Mouse (Mus musculus) T-helper 1 cell (primary cell): ENCODE results near the gene Gpx2.
"Not testable (repeated sequence)": the region's sequence is repeated elsewhere in the genome, so short reads cannot be mapped to it uniquely, and the experiment has no call there.

Experiments
- in situ Hi-C: fragments of 300-600 bp; cut with MboI, MseI; formaldehyde crosslinking; loops from one replicate; pipeline ENCODE4 v1.15.1; 2025; ENCODE audit warnings: high pct_unique_total_duplicates

Gene Gpx2

DNA sequence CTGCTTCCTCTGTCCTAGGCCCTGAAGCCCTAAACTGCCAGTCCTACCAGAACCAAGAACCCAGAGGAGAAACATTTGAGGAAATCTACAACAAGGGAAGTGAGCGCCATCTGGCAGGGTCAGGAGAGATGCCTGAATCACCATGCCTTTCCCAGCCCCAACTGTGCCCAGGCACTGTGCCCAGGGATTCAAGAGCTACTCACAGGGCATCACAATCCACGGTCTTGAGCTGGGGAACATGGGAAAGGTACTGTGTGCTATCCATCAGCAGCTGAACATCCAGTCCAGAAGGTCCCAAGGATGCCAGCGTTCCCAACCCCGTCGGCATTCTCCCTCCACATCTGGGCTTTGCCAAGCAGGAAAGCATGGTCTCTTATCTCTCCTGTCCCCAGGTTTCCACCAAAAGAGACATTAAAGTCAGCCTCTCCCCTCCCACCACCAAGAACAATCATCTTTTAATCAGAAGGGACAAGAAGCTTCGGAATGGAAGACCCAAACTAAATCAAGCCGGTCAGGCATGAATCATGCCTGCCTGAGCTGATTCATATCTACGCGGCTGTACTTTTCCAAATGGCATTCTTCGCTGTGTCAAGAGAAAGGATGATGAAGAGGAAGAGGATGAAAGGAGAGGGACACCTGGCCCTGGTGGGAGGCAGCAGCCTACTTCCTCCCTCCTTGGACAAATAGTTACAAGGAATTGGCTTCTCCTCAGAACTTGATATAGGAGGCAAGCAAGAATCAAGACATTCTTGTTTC, 9.9 kb upstream of the Gpx2 start:
- in situ Hi-C loops = no loop called here

GRCm38 (mm10) chr12:76803700-76804252, 8.4 kb upstream of the Gpx2 start:
- in situ Hi-C loops = no loop called here

GRCm38 (mm10) chr12:76803028-76803427, 7.7 kb upstream of the Gpx2 start:
- in situ Hi-C loops = no loop called here

DNA sequence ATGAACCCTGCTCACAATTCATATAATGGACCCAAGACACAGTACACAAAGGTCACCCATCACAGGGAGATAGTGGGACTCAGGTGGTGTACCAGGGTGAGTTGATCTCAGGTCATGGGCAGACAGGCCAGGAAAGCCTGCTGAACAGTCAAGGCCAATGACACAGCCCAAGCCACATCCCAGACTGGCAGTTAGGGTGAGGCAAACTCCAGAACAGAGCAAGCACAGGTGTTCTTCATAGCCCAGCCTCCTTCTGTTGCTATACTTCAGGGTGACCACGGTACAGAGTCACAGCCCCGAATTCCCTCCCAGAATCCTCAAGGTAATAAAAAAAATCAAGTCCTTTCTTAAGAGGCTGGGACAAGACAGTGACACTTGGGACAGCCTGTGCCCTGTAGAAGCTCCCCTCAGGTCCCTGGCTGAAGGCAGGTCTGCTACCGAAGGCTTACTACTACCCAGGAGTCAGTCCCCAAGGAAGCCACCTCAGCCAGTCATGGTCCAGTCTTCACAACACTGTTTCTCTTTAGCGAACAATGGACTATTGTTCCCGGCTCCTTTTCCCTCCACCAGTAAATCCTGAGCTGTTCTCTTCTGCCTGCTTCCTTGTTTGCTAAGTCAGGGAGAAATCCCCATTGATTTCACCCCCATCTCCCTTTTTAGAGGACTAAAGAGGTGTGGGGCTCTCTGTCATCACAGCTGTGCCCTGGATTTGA, 2.8 kb upstream of the Gpx2 start:
- in situ Hi-C loops = no loop called here

DNA sequence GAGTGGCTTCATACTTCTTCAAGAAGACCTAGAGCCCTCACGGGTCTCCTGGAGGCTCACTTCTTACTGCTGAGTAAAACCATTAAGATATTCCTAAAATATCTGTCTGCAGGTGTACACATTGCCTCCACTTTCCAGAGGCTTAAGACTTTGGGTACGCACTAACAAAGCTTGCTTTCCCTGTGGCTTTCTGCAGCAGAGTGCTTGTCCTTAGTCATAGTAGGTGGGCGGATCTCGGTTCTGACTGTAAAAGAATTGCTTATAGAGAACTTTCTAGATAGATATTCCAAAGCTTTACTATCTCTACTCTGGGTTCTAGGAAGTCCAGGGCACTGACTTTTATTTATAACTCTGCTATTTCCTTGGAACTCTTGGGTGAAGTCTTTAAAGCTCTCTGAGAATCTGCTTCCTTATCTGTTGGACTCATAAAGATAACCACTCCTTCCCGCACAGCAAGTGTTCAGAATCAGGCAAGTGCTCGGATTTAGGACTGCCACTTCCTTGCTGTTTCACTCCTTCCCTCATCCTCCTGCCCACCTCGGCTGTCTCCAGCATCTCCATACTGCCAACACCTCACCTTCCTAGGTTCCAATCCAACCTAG, 1.7 kb upstream of the Gpx2 start:
- in situ Hi-C loops = no loop called here

- in situ Hi-C loops = not testable (repeated sequence)
Measured at GRCm38 (mm10) chr12:76792540-76792939, 2.8 kb downstream of the Gpx2 start.

- in situ Hi-C loops = no loop called here
Measured at GRCm38 (mm10) chr12:76790446-76791084, 4.8 kb downstream of the Gpx2 start.

- in situ Hi-C loops = no loop called here
Measured at GRCm38 (mm10) chr12:76784056-76784619, 11.2 kb downstream of the Gpx2 start.

- in situ Hi-C loops = no loop called here
Measured at GRCm38 (mm10) chr12:76780639-76781468, 14.5 kb downstream of the Gpx2 start.

GRCm38 (mm10) chr12:76779951-76780350, 15.4 kb downstream of the Gpx2 start:
- in situ Hi-C loops = no loop called here

- in situ Hi-C loops = no loop called here
Measured at GRCm38 (mm10) chr12:76778305-76779083, 16.9 kb downstream of the Gpx2 start.

- in situ Hi-C loops = no loop called here
Measured at GRCm38 (mm10) chr12:76777845-76778244, 17.5 kb downstream of the Gpx2 start.

DNA sequence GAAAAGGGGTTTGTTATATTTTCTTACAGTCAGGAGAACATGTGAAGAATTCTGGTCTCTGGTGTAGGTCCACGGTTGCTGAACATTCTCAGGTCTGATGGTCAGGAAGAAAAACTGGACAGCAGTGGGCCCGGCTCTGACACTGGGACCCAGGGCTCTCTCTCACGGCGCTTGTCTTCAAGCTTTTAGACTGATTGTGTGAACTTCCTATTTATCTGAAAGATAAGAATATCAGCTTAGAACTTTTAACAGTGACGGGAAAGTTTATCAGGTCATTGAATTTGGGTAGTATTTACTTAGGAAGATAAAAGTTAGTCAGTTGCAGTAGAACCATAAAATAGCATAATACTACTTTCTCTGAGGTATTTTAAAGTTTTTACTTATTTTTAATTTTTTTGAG, 18.5 kb downstream of the Gpx2 start:
- in situ Hi-C loops = no loop called here

- in situ Hi-C loops = no loop called here
Measured at GRCm38 (mm10) chr12:76775132-76775531, 20.2 kb downstream of the Gpx2 start.

- in situ Hi-C loops = no loop called here
Measured at GRCm38 (mm10) chr12:76774652-76775051, 20.7 kb downstream of the Gpx2 start.

- in situ Hi-C loops = no loop called here
Measured at GRCm38 (mm10) chr12:76771540-76771939, 23.8 kb downstream of the Gpx2 start.

DNA sequence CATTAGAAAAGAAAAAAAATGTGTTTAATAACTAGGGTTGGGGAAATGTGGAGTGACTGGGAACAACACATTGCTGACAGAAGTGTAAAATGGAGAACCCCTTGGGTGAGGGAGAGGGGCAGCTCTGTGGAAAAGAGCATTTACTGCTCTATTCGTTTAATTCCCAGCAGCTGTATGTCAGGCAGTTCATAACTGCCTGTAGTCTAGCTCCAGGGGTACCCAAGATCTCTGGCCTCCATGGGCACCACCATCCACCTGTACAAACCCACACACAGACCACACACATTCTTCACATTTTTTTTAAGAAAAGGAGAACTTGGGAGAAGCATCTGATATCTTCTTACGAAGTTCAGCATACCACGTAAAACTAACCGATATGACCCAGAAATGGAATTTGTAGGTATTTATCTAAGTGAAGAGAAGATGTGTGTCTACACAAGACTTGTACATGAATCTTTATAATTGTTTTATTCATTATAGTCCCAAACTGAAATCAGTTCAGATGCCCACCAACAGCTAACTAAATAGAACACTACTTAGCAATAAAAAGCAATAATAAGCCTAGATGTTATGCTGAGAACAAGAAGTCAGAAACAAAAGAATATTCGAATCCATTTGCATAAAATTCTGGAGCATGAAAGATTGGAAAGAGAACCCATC, 24.4 kb downstream of the Gpx2 start:
- in situ Hi-C loops = no loop called here

GRCm38 (mm10) chr12:76765901-76766630, 29.3 kb downstream of the Gpx2 start:
- in situ Hi-C loops = no loop called here

DNA sequence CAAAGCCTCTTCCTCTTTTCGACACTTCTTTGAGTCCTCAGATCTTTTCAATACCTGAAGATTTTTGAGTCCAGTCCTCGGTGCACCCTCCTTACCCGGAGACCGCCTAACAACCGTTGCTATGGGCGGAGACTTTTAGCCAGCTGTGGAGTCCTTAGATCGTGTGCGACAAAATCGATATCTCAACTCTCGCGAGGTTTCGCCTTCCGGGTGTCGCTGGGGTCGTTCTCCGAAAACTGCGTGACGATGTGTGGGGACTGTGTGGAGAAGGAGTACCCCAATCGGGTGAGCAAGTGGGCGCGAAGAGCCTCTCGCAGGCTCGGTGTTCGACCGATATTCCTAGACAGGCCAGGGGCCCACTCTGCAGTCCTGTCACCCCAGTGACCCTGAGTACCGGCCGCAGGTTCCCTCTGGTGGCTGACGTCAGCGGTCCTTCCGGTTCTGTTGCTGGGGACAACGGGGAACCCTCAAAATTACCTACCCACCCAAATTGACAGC, 30.0 kb downstream of the Gpx2 start, which contains the start of the genes Churc1 and Fntb:
Gene Churc1, plus strand, starts transcription at position 185 of the 498 bp plus-strand sequence.
Gene Fntb, plus strand, starts transcription at position 236 of the 498 bp plus-strand sequence.
- in situ Hi-C loops = no loop called here
